Mouse (Mus musculus) kidney, adult 2 months (tissue): ENCODE measurements around the gene Rai14. TPM values are rescaled to one million over a fixed set of nuclear protein-coding genes. Genes with fewer than 3 reads are reported as not detected.
A peak's percentile ranks its signal among the peaks of the same experiment; 100 is the strongest.

Experiments
- DNase-seq: peaks from one replicate; pipeline ENCODE4 v3.0.0; 2021
- H3K27ac ChIP-seq: fragments of 200-500 bp; 2 replicates; pipeline ENCODE4 v1.5.1; 2012; ENCODE audit warnings: low read depth, low read length, control low read depth, inconsistent platforms; ENCODE audit not compliant: insufficient read depth
- H3K27me3 ChIP-seq: fragments of 200-500 bp; replicated peaks from 2 replicates; pipeline ENCODE4 v1.6.1; 2012; ENCODE audit warnings: mild to moderate bottlenecking, moderate library complexity, low read length, inconsistent platforms; ENCODE audit not compliant: control insufficient read depth, insufficient read depth
- H3K36me3 ChIP-seq: fragments of 200-500 bp; 2 replicates; pipeline ENCODE4 v1.6.1; 2012; ENCODE audit warnings: mild to moderate bottlenecking, moderate library complexity, low read length, inconsistent platforms; ENCODE audit not compliant: control insufficient read depth, insufficient read depth
- H3K4me1 ChIP-seq: fragments of 200-500 bp; 2 replicates; pipeline ENCODE4 v1.6.1; 2011; ENCODE audit warnings: low read length; ENCODE audit not compliant: control insufficient read depth, insufficient read depth
- H3K4me3 ChIP-seq: fragments of 200-500 bp; 2 replicates; pipeline ENCODE4 v1.5.1; 2011; ENCODE audit warnings: mild to moderate bottlenecking, low read depth, low read length, control low read depth; ENCODE audit not compliant: insufficient read depth
- CTCF ChIP-seq: fragments of 200-500 bp; conservative IDR thresholded peaks from 2 replicates; pipeline ENCODE4 v1.5.1; 2011; ENCODE audit warnings: low read depth, mild to moderate bottlenecking, control low read depth, low read length, moderate library complexity, mixed read lengths; ENCODE audit not compliant: insufficient read depth, insufficient read length
- POLR2A ChIP-seq: fragments of 200-500 bp; IDR thresholded peaks from one replicate; pipeline ENCODE4 v1.6.1; 2011; ENCODE audit warnings: low read depth, low read length, control low read depth
- WGBS: fragments of 180-500 bp; shearing (Covaris S2); methylation state at CpG from one replicate; pipeline ENCODE4 v1.1.7; 2018; 5-methylcytosine and 5-hydroxymethylcytosine counted together
- polyA plus RNA-seq: library from polyadenylated mRNA; depleted of rRNA; stranded (reverse); fragments of >200 nt; gene quantifications from 2 replicates; pipeline ENCODE4 v1.2.3, GENCODE M21; 2012

Gene Rai14
- polyA plus RNA-seq, 1 experiment = 8.9 TPM

DNA sequence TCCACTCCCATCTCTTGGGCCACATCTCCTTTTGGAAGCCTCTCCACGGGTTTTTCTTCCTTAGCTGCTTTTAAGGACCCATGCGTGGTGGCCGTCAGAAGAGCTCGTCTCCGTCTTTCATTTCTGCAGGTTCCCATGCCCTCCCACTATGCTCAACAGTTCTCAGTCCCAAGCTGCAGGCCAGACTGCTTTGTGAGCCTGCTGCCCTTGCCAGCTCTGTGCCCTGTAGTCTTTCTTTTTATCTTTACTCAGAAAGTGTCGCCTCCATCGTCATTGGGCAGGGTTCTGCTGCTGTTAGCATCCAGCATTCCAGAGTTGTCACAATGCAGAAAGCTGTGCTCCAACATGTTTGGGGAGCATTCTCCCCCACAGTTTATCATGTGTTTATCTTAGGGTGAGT, 147.9 kb downstream of the Rai14 start:
- Histone ChIP-seq H3K4me3 (no peak overlapping the region), H3K27ac (no peak overlapping the region), H3K36me3 (peaks cover 8% of the 10 kb centered on the region), H3K4me1 (no peaks in the 10 kb centered on the region), H3K27me3 (no peaks in the 10 kb centered on the region; the same call in 1 of the 2 replicates)
- DNase-seq = no peak
- 90% methylated on average over 7 of the region's 7 CpGs for WGBS
- no peak for TF ChIP-seq POLR2A
- TF ChIP-seq CTCF = no peak

DNA sequence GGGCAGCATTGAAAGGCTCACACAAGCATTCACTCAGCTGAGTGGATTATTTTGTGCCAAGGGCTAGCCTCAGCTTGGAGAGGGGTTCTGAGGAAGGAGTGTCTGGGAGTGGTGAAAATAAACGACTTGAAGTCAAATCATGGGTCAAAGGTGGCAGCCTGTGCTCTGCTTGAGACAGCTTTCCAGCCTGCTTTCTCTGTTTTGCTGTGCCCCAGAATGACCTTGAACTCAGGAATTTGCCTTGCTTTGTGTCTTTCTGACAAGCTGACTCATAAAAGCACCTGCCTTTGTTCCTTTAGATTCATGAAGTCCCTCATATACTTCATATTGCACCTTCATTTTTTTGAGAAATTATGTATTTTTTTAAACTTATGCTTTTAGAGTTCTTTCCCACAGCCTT, 150.2 kb downstream of the Rai14 start:
- no peak for TF ChIP-seq CTCF
- no peak for TF ChIP-seq POLR2A
- Histone ChIP-seq H3K36me3 (peaks cover 4% of the 10 kb centered on the region; the same call in 1 of the 2 replicates), H3K4me3 (no peak overlapping the region), H3K27ac (no peak overlapping the region), H3K4me1 (no peaks in the 10 kb centered on the region), H3K27me3 (no peaks in the 10 kb centered on the region; the same call in 1 of the 2 replicates)
- WGBS = 23% methylated on average over 1 of the region's 1 CpGs
- DNase-seq = no peak

DNA sequence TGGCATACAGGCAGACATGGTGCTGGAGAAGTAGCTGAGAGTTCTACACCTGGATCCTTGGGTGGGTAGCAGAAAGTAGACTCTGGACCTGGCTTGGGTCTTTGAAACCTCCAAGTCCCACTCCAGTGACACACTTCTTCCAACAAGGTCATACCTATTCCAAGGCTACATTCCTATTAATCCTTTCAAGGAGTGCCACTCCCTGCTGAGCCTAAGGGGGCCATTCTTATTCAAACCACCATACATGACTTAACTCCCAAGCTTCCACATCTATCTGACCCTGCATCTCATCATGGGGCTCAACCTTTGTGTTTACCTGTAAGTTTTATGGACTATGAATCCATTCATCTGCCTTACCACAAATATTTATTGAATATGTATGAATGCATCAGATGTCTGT, 152.1 kb downstream of the Rai14 start:
- Histone ChIP-seq H3K4me3 (no peak overlapping the region), H3K4me1 (no peaks in the 10 kb centered on the region), H3K36me3 (no peaks in the 10 kb centered on the region), H3K27ac (no peak overlapping the region), H3K27me3 (no peaks in the 10 kb centered on the region; the same call in 1 of the 2 replicates)
- no peak for DNase-seq
- TF ChIP-seq POLR2A (no peak), CTCF (no peak)

DNA sequence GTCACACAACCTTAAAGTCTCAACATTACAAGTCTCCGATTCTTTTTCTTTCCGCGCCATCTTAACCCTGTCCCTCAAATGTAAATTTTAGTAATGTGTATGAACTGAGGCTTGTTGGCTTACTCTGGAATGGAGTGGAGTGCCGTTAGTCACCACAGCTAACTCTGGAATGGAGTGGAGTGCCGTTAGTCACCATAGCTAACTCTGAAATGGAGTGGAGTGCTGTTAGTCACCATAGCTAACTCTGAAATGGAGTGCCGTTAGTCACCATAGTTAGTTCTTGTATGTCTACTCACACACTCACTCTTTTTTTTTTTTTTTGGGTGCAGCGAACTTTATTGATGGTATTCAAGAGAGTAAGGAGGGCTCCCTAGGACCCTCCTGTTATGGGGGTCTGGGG, 154.4 kb downstream of the Rai14 start:
- H3K36me3 ChIP-seq = no peaks in the 10 kb centered on the region
- H3K4me3 ChIP-seq = no peak overlapping the region
- H3K27me3 ChIP-seq = no peaks in the 10 kb centered on the region
- H3K27ac ChIP-seq = no peak overlapping the region
- 95% methylated on average over 7 of the region's 7 CpGs for WGBS
- no peak for DNase-seq
- TF ChIP-seq CTCF = no peak
- no peak for TF ChIP-seq POLR2A
- no peaks in the 10 kb centered on the region for H3K4me1 ChIP-seq

DNA sequence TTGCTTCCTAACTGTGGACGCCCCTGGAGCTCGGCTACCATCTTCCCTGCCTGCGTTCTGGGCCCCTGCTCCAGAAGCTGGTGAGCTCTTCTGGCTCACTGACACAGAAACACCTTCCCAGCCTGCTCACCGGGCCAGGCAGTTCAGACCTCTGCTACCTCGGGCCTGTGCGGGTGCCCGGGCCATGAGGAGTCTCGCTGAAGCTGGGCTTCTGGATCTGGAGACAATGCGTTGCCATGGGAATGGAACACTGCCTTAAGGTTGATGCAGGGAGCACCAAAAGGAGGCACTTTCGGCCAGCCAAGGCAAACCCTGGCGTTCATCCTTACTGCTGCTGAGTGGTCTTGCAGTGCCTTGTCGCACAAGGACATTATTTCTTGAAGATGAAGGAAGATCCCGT, 156.0 kb downstream of the Rai14 start, which contains the start of gene Ttc23l:
Gene Ttc23l, minus strand, starts transcription at position 204 of the 400 bp plus-strand sequence.
- WGBS = 86% methylated on average over 13 of the region's 13 CpGs
- Histone ChIP-seq H3K27me3 (no peaks in the 10 kb centered on the region), H3K27ac (no peak within 1 kb of the TSS), H3K36me3 (no peaks in the 10 kb centered on the region), H3K4me3 (no peak within 1 kb of the TSS), H3K4me1 (no peaks in the 10 kb centered on the region)
- no peak for TF ChIP-seq CTCF
- TF ChIP-seq POLR2A = no peak
- DNase-seq = no peak

DNA sequence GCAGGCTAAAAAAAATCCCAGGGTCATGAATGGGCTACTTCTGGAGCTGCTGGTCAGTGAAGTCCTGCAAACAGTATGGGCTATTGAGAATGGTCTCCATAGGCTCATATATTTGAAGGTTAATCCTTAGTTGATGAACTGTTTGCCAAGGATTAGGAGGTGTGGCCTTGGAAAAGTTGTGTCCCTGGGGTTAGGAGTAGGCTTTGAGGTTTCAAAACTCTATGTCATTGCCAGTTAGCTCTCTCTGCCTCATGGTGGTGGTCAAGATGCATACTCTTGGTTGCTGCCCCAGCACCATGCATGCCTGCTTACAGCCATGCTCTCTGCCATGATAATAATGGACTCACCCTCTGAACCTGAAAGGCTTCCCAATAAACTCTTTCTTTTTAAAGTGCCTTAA, 160.1 kb downstream of the Rai14 start:
- Histone ChIP-seq H3K4me3 (no peak overlapping the region), H3K27me3 (no peaks in the 10 kb centered on the region), H3K27ac (no peak overlapping the region), H3K36me3 (no peaks in the 10 kb centered on the region), H3K4me1 (no peaks in the 10 kb centered on the region)
- no peak for DNase-seq
- TF ChIP-seq POLR2A = no peak

DNA sequence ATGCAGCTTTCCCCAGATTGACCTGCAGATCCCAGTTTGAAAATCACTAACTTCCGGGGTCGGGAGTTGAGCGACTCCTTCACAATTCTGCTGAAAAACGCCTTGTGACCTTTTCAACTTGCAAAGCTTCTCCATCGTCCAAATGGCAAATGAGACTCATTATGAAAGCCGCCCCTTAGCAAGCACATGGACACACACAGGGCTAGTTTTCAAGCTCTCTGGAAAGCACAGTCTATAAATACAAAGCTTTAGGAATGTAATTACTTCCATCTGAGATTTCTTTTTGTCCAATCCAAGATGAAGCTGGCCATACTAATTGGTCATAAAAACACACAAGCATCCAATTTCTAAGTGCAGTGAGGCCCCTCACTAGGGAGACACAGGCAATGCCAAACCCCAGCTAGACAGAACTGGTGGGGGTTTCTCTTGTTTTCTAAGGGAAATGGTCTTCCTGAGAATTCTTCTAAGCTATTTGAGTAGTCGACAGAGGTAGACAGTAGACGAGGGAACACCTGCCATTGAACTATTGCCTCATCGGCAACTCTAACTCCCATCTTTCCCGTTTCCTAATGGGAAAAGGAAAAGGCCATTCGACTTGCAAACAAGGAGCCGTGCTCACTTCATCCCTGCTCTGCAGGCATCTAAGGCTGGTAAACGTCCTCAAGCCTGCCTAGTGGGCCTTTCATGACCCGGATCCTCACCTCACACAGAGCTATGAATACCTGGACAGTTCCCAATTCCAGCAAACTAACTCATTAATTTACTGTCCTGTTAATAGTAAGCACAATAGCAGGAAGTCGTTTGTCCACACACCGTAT, 173.9 kb downstream of the Rai14 start:
- H3K27ac ChIP-seq = no peak overlapping the region
- H3K27me3 ChIP-seq = no peaks in the 10 kb centered on the region
- no peak for TF ChIP-seq POLR2A
- TF ChIP-seq CTCF = no peak
- peak; percentile 53 for DNase-seq
- H3K4me3 ChIP-seq = no peak overlapping the region
- WGBS = 60% methylated on average over 16 of the region's 16 CpGs
- no peaks in the 10 kb centered on the region for H3K4me1 ChIP-seq
- no peaks in the 10 kb centered on the region for H3K36me3 ChIP-seq
